Mouse (Mus musculus) embryonic facial prominence, embryonic 13.5 days (tissue): ENCODE measurements around the gene Cul5. TPM values are rescaled to one million over a fixed set of nuclear protein-coding genes. Genes with fewer than 3 reads are reported as not detected.

Experiments used
- ATAC-seq: fragments of 200-750 bp; cut with Nextera tagmentation; 2 replicates; pipeline ENCODE4 v1.8.0; 2017; ENCODE audit warnings: low read depth; ENCODE audit not compliant: insufficient number of reproducible peaks, insufficient read depth, low FRiP score, low TSS enrichment
- H3K27ac ChIP-seq: fragments of 300-500 bp; sonication (generic); 2 replicates; pipeline ENCODE4 v1.5.1; 2015; ENCODE audit warnings: moderate library complexity, mild to moderate bottlenecking, inconsistent platforms
- H3K27me3 ChIP-seq: fragments of 300-500 bp; sonication (generic); 2 replicates; pipeline ENCODE4 v1.6.1; 2015; ENCODE audit warnings: mild to moderate bottlenecking, inconsistent platforms
- H3K36me3 ChIP-seq: fragments of 300-500 bp; sonication (generic); 2 replicates; pipeline ENCODE4 v1.6.1; 2015; ENCODE audit warnings: mild to moderate bottlenecking, inconsistent platforms
- H3K4me1 ChIP-seq: fragments of 300-500 bp; sonication (generic); 2 replicates; pipeline ENCODE4 v1.6.1; 2015; ENCODE audit warnings: inconsistent platforms
- H3K4me2 ChIP-seq: fragments of 300-500 bp; sonication (generic); 2 replicates; pipeline ENCODE4 v1.6.1; 2015; ENCODE audit warnings: moderate library complexity, mild to moderate bottlenecking, inconsistent platforms
- H3K4me3 ChIP-seq: fragments of 300-500 bp; sonication (generic); 2 replicates; pipeline ENCODE4 v1.5.1; 2015; ENCODE audit warnings: mild to moderate bottlenecking, inconsistent platforms
- H3K9ac ChIP-seq: fragments of 300-500 bp; sonication (generic); 2 replicates; pipeline ENCODE4 v1.6.1; 2015; ENCODE audit warnings: mild to moderate bottlenecking, inconsistent platforms
- H3K9me3 ChIP-seq: fragments of 300-500 bp; sonication (generic); 2 replicates; pipeline ENCODE4 v1.6.1; 2016; ENCODE audit warnings: inconsistent platforms
- WGBS: fragments of 180-500 bp; shearing (Covaris S2); methylation state at CpG from one replicate; pipeline ENCODE4 v1.1.7; 2015; ENCODE audit warnings: mixed read lengths; 5-methylcytosine and 5-hydroxymethylcytosine counted together
- polyA plus RNA-seq: library from polyadenylated mRNA; unstranded; fragments of >200 nt; fragmentation: Nextera tagmentation; extraction: Ambion mirVana; gene quantifications from 2 replicates; pipeline ENCODE4 v1.2.1, GENCODE M21; 2015

Cul5 gene
- polyA plus RNA-seq: 36.1 and 39.4 TPM in 2 replicates

GRCm38 (mm10) chr9:53669680-53670219, at the start of gene Cul5:
TSS of gene Cul5 (minus strand) at chr9:53670014.
- ATAC-seq: no peak
- H3K27ac ChIP-seq: no peak within 1 kb of the TSS
- H3K9me3 ChIP-seq: no peaks in the 10 kb centered on the region
- 48% methylated on average over 5 of the region's 5 CpGs for WGBS
- no peak within 1 kb of the TSS for H3K4me2 ChIP-seq
- H3K9ac ChIP-seq: no peak within 1 kb of the TSS
- no peak within 1 kb of the TSS for H3K4me3 ChIP-seq
- no peaks in the 10 kb centered on the region for H3K27me3 ChIP-seq
- H3K36me3 ChIP-seq: no peaks in the 10 kb centered on the region
- H3K4me1 ChIP-seq: peaks cover 13% of the 10 kb centered on the region

- under 1% methylated on average over 47 of the region's 49 CpGs for WGBS
- Histone ChIP-seq H3K9me3 (no peaks in the 10 kb centered on the region), H3K9ac (peak within 1 kb of the TSS; percentile 44; the same call in 1 of the 2 replicates), H3K27ac (no peak within 1 kb of the TSS), H3K4me3 (peak within 1 kb of the TSS; percentile 51), H3K27me3 (peaks cover 5% of the 10 kb centered on the region; the same call in 1 of the 2 replicates), H3K4me2 (peak within 1 kb of the TSS; percentile 90), H3K4me1 (peaks cover 13% of the 10 kb centered on the region; the same call in 1 of the 2 replicates), H3K36me3 (no peaks in the 10 kb centered on the region)
- ATAC-seq: peak; percentile 92
Measured at GRCm38 (mm10) chr9:53705992-53706696, 36.3 kb upstream of the Cul5 start, which contains the start of gene Rab39. TSS of gene Rab39 (minus strand) at chr9:53706232.

- ATAC-seq: no peak
- H3K27me3 ChIP-seq: peaks cover 5% of the 10 kb centered on the region; the same call in 1 of the 2 replicates
- no peaks in the 10 kb centered on the region for H3K36me3 ChIP-seq
- peak overlapping the region; percentile 44; the same call in 1 of the 2 replicates for H3K9ac ChIP-seq
- peaks cover 13% of the 10 kb centered on the region; the same call in 1 of the 2 replicates for H3K4me1 ChIP-seq
- WGBS: 0% methylated on average over 28 of the region's 28 CpGs
- H3K4me3 ChIP-seq: peak overlapping the region; percentile 51
- H3K9me3 ChIP-seq: no peaks in the 10 kb centered on the region
- peak overlapping the region; percentile 90 for H3K4me2 ChIP-seq
- no peak overlapping the region for H3K27ac ChIP-seq
Measured at GRCm38 (mm10) chr9:53705491-53705991, 35.7 kb upstream of the Cul5 start.

GRCm38 (mm10) chr9:53702991-53703390, 33.2 kb upstream of the Cul5 start:
- Histone ChIP-seq H3K4me1 (peaks cover 13% of the 10 kb centered on the region; the same call in 1 of the 2 replicates), H3K9me3 (no peaks in the 10 kb centered on the region), H3K27ac (no peak overlapping the region), H3K36me3 (no peaks in the 10 kb centered on the region), H3K4me3 (no peak overlapping the region), H3K4me2 (no peak overlapping the region), H3K9ac (no peak overlapping the region), H3K27me3 (peaks cover 5% of the 10 kb centered on the region; the same call in 1 of the 2 replicates)
- 84% methylated on average over 1 of the region's 1 CpGs for WGBS
- ATAC-seq: no peak

GRCm38 (mm10) chr9:53700496-53700895, 30.7 kb upstream of the Cul5 start:
- Histone ChIP-seq H3K4me1 (peaks cover 4% of the 10 kb centered on the region; the same call in 1 of the 2 replicates), H3K9me3 (no peaks in the 10 kb centered on the region), H3K4me2 (no peak overlapping the region), H3K9ac (no peak overlapping the region), H3K27ac (no peak overlapping the region), H3K27me3 (no peaks in the 10 kb centered on the region), H3K4me3 (no peak overlapping the region), H3K36me3 (no peaks in the 10 kb centered on the region)
- 67% methylated on average over 4 of the region's 4 CpGs for WGBS
- no peak for ATAC-seq

GRCm38 (mm10) chr9:53695846-53696245, 26.0 kb upstream of the Cul5 start:
- Histone ChIP-seq H3K9me3 (no peaks in the 10 kb centered on the region), H3K9ac (no peak overlapping the region), H3K4me1 (no peaks in the 10 kb centered on the region), H3K27ac (no peak overlapping the region), H3K27me3 (no peaks in the 10 kb centered on the region), H3K4me3 (no peak overlapping the region), H3K36me3 (no peaks in the 10 kb centered on the region), H3K4me2 (no peak overlapping the region)
- ATAC-seq: no peak
- WGBS: 78% methylated on average over 5 of the region's 5 CpGs

GRCm38 (mm10) chr9:53693718-53694117, 23.9 kb upstream of the Cul5 start:
- Histone ChIP-seq H3K36me3 (no peaks in the 10 kb centered on the region), H3K9ac (no peak overlapping the region), H3K9me3 (no peaks in the 10 kb centered on the region), H3K4me2 (no peak overlapping the region), H3K4me1 (no peaks in the 10 kb centered on the region), H3K4me3 (no peak overlapping the region), H3K27me3 (no peaks in the 10 kb centered on the region), H3K27ac (no peak overlapping the region)
- ATAC-seq: no peak
- WGBS: 68% methylated on average over 1 of the region's 1 CpGs

- H3K27ac ChIP-seq: no peak overlapping the region
- H3K27me3 ChIP-seq: no peaks in the 10 kb centered on the region
- ATAC-seq: no peak
- H3K9ac ChIP-seq: no peak overlapping the region
- no peaks in the 10 kb centered on the region for H3K9me3 ChIP-seq
- H3K4me3 ChIP-seq: no peak overlapping the region
- H3K4me1 ChIP-seq: no peaks in the 10 kb centered on the region
- H3K36me3 ChIP-seq: no peaks in the 10 kb centered on the region
- WGBS: 45% methylated on average over 7 of the region's 7 CpGs
- no peak overlapping the region for H3K4me2 ChIP-seq
Measured at GRCm38 (mm10) chr9:53691745-53692670, 22.2 kb upstream of the Cul5 start.

- Histone ChIP-seq H3K27ac (no peak overlapping the region), H3K4me2 (no peak overlapping the region), H3K9ac (no peak overlapping the region), H3K4me3 (no peak overlapping the region), H3K27me3 (no peaks in the 10 kb centered on the region), H3K4me1 (no peaks in the 10 kb centered on the region), H3K9me3 (no peaks in the 10 kb centered on the region), H3K36me3 (no peaks in the 10 kb centered on the region)
- WGBS: 91% methylated on average over 1 of the region's 1 CpGs
- no peak for ATAC-seq
Measured at GRCm38 (mm10) chr9:53680851-53681250, 11.0 kb upstream of the Cul5 start.

GRCm38 (mm10) chr9:53676921-53677320, 7.1 kb upstream of the Cul5 start:
- no peak for ATAC-seq
- H3K4me1 ChIP-seq: no peaks in the 10 kb centered on the region
- no peaks in the 10 kb centered on the region for H3K9me3 ChIP-seq
- H3K9ac ChIP-seq: no peak overlapping the region
- 68% methylated on average over 4 of the region's 4 CpGs for WGBS
- no peaks in the 10 kb centered on the region for H3K36me3 ChIP-seq
- no peak overlapping the region for H3K4me2 ChIP-seq
- H3K27me3 ChIP-seq: no peaks in the 10 kb centered on the region
- H3K4me3 ChIP-seq: no peak overlapping the region
- H3K27ac ChIP-seq: no peak overlapping the region

- ATAC-seq: no peak
- H3K4me2 ChIP-seq: no peak overlapping the region
- no peaks in the 10 kb centered on the region for H3K36me3 ChIP-seq
- H3K9ac ChIP-seq: no peak overlapping the region
- no peak overlapping the region for H3K4me3 ChIP-seq
- H3K27me3 ChIP-seq: no peaks in the 10 kb centered on the region
- 27% methylated on average over 3 of the region's 3 CpGs for WGBS
- no peaks in the 10 kb centered on the region for H3K4me1 ChIP-seq
- no peak overlapping the region for H3K27ac ChIP-seq
- H3K9me3 ChIP-seq: no peaks in the 10 kb centered on the region
Measured at GRCm38 (mm10) chr9:53673571-53673970, 3.8 kb upstream of the Cul5 start.
